Mouse (Mus musculus) forebrain, embryonic 15.5 days (tissue): Measurements from ENCODE around the gene Hlcs. TPM values are rescaled to one million over a fixed set of nuclear protein-coding genes. Genes with fewer than 3 reads are reported as not detected.

Source experiments
- ATAC-seq: fragments of 200-750 bp; cut with Nextera tagmentation; replicated peaks from 2 replicates; pipeline ENCODE4 v1.8.0; 2017; ENCODE audit warnings: mild to moderate bottlenecking, moderate TSS enrichment, moderate library complexity
- H3K27ac ChIP-seq: fragments of 300-500 bp; sonication (generic); replicated peaks from 2 replicates; pipeline ENCODE4 v1.5.1; 2015; ENCODE audit warnings: mild to moderate bottlenecking, inconsistent platforms
- H3K27me3 ChIP-seq: fragments of 300-500 bp; sonication (generic); 2 replicates; pipeline ENCODE4 v1.6.1; 2015; ENCODE audit warnings: inconsistent platforms
- H3K36me3 ChIP-seq: fragments of 300-500 bp; sonication (generic); 2 replicates; pipeline ENCODE4 v1.6.1; 2015; ENCODE audit warnings: mild to moderate bottlenecking, inconsistent platforms
- H3K4me1 ChIP-seq: fragments of 300-500 bp; sonication (generic); 2 replicates; pipeline ENCODE4 v1.6.1; 2015; ENCODE audit warnings: inconsistent platforms
- H3K4me2 ChIP-seq: fragments of 300-500 bp; sonication (generic); replicated peaks from 2 replicates; pipeline ENCODE4 v1.6.1; 2015; ENCODE audit warnings: mild to moderate bottlenecking, inconsistent platforms
- H3K4me3 ChIP-seq: fragments of 300-500 bp; sonication (generic); 2 replicates; pipeline ENCODE4 v1.5.1; 2015; ENCODE audit warnings: mild to moderate bottlenecking, inconsistent platforms
- H3K9ac ChIP-seq: fragments of 300-500 bp; sonication (generic); replicated peaks from 2 replicates; pipeline ENCODE4 v1.6.1; 2015; ENCODE audit warnings: mild to moderate bottlenecking, inconsistent platforms
- H3K9me3 ChIP-seq: fragments of 300-500 bp; sonication (generic); 2 replicates; pipeline ENCODE4 v1.6.1; 2016; ENCODE audit warnings: inconsistent platforms
- WGBS: fragments of 180-500 bp; shearing (Covaris S2); methylation state at CpG from one replicate; pipeline ENCODE4 v1.1.7; 2015; ENCODE audit warnings: mixed read lengths; 5-methylcytosine and 5-hydroxymethylcytosine counted together
- polyA plus RNA-seq: library from polyadenylated mRNA; unstranded; fragments of >200 nt; fragmentation: Nextera tagmentation; extraction: Ambion mirVana; gene quantifications from 2 replicates; pipeline ENCODE4 v1.2.1, GENCODE M21; 2015

Gene Hlcs
- polyA plus RNA-seq, 1 experiment from 2014 or later: 7.7 TPM

- 75% methylated on average over 4 of the region's 4 CpGs for WGBS
- H3K27me3 ChIP-seq: no peaks in the 10 kb centered on the region
Observed at GRCm38 (mm10) chr16:94234202-94234601, 79.2 kb downstream of the Hlcs start.

GRCm38 (mm10) chr16:94230909-94231575 lies 82.3 kb downstream of the Hlcs start:
- no peaks in the 10 kb centered on the region; the same call in 1 of the 2 replicates for H3K27me3 ChIP-seq
- no peak overlapping the region for H3K4me3 ChIP-seq
- no peak overlapping the region for H3K27ac ChIP-seq
- WGBS: 74% methylated on average over 12 of the region's 12 CpGs
- H3K9ac ChIP-seq: no peak overlapping the region
- H3K9me3 ChIP-seq: no peaks in the 10 kb centered on the region
- H3K4me1 ChIP-seq: peaks cover 15% of the 10 kb centered on the region
- no peak for ATAC-seq
- no peaks in the 10 kb centered on the region for H3K36me3 ChIP-seq
- no peak overlapping the region for H3K4me2 ChIP-seq

More at GRCm38 (mm10) chr16:94234202-94234601, 79.2 kb downstream of the Hlcs start:
- no peaks in the 10 kb centered on the region for H3K36me3 ChIP-seq
- peaks cover 7% of the 10 kb centered on the region for H3K4me1 ChIP-seq
- no peak overlapping the region for H3K4me2 ChIP-seq
- H3K4me3 ChIP-seq: no peak overlapping the region
- no peaks in the 10 kb centered on the region for H3K9me3 ChIP-seq
- no peak overlapping the region for H3K27ac ChIP-seq
- no peak for ATAC-seq
- no peak overlapping the region for H3K9ac ChIP-seq

DNA sequence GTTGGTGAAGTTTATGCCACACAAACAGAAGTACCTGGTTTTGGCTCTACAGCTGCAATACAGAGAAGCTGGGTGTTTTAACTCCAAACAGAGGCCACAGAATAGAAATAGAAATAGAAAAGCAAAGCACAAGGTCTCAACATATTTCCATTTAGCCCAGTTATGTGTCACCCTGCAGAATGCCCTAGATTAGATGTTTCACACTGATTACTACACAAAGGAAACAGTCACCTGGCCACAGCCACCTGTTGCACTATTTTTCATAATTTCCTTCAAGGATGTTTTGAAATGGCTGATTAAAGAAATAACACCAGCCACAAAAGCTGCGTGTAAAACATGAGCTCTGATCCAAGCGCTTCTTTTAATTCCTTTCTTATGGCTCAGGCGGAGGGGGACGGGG lies 82.9 kb downstream of the Hlcs start:
- ATAC-seq: no peak
- H3K9me3 ChIP-seq: no peaks in the 10 kb centered on the region
- no peak overlapping the region for H3K27ac ChIP-seq
- H3K36me3 ChIP-seq: no peaks in the 10 kb centered on the region
- no peaks in the 10 kb centered on the region; the same call in 1 of the 2 replicates for H3K27me3 ChIP-seq
- H3K4me3 ChIP-seq: no peak overlapping the region
- 65% methylated on average over 4 of the region's 4 CpGs for WGBS
- H3K4me2 ChIP-seq: no peak overlapping the region
- H3K4me1 ChIP-seq: peaks cover 15% of the 10 kb centered on the region
- no peak overlapping the region for H3K9ac ChIP-seq

DNA sequence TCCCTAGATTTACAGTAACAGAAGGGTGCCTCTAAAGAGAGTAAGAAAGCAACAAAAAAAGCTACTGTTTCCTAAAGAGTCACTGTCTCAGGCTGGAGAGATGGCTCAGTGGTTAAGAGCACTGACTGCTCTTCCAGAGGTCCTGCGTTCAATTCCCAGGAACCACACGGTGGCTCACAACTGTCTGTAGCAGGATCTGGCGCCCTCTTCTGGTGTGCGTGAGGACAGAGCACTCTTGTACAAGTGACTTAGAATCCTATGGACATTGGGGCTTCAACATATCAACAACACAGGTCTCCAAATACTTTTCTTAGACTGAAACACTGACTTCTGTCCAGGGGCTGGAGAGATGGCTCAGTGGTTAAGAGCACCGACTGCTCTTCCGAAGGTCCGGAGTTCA lies 83.5 kb downstream of the Hlcs start:
- WGBS: 95% methylated on average over 7 of the region's 7 CpGs
- H3K4me3 ChIP-seq: no peak overlapping the region
- H3K36me3 ChIP-seq: no peaks in the 10 kb centered on the region

GRCm38 (mm10) chr16:94228858-94229555 lies 84.4 kb downstream of the Hlcs start:
- no peaks in the 10 kb centered on the region for H3K36me3 ChIP-seq
- no peak overlapping the region for H3K4me2 ChIP-seq
- ATAC-seq: no peak
- no peaks in the 10 kb centered on the region for H3K9me3 ChIP-seq
- H3K4me1 ChIP-seq: peaks cover 15% of the 10 kb centered on the region
- H3K27ac ChIP-seq: no peak overlapping the region
- H3K27me3 ChIP-seq: peaks cover 6% of the 10 kb centered on the region; the same call in 1 of the 2 replicates
- WGBS: 86% methylated on average over 18 of the region's 18 CpGs
- no peak overlapping the region for H3K4me3 ChIP-seq
- H3K9ac ChIP-seq: no peak overlapping the region

More for the DNA sequence above, 83.5 kb downstream of the Hlcs start:
- H3K27ac ChIP-seq: no peak overlapping the region
- peaks cover 2% of the 10 kb centered on the region; the same call in 1 of the 2 replicates for H3K27me3 ChIP-seq
- no peak overlapping the region for H3K4me2 ChIP-seq
- ATAC-seq: no peak
- no peak overlapping the region for H3K9ac ChIP-seq
- no peaks in the 10 kb centered on the region for H3K9me3 ChIP-seq
- peaks cover 15% of the 10 kb centered on the region for H3K4me1 ChIP-seq

GRCm38 (mm10) chr16:94227328-94228018 lies 85.9 kb downstream of the Hlcs start:
- WGBS: 3% methylated on average over 18 of the region's 18 CpGs
- H3K27me3 ChIP-seq: peaks cover 6% of the 10 kb centered on the region; the same call in 1 of the 2 replicates
- no peak overlapping the region for H3K9ac ChIP-seq
- H3K9me3 ChIP-seq: no peaks in the 10 kb centered on the region
- H3K4me3 ChIP-seq: no peak overlapping the region
- peak; percentile 91 for ATAC-seq
- 0 out of 2 replicates have a peak overlapping the region, but pooled peaks have one; percentile 2 for H3K4me2 ChIP-seq
- H3K4me1 ChIP-seq: peaks cover 15% of the 10 kb centered on the region
- H3K36me3 ChIP-seq: no peaks in the 10 kb centered on the region
- no peak overlapping the region for H3K27ac ChIP-seq

DNA sequence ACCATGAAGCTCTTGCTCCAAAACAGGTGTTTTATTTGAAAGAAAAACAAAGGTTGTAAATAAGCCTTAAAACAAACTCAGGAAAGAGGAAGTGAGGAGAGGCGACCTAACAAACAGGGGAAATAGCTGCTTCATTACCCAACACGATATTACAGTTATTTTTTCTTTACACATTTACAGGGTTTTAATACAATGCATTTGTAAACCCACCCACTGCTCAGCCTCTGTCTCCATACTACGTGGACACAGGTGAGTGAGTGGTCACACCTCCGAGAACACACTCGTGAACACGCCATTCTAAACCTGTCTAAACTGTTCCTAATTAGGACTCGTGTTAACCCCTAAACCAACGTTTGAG lies 90.0 kb downstream of the Hlcs start:
- Histone ChIP-seq H3K4me3 (no peak overlapping the region), H3K4me1 (peaks cover 15% of the 10 kb centered on the region), H3K27ac (no peak overlapping the region), H3K4me2 (no peak overlapping the region), H3K36me3 (no peaks in the 10 kb centered on the region), H3K9me3 (no peaks in the 10 kb centered on the region), H3K9ac (no peak overlapping the region), H3K27me3 (peaks cover 16% of the 10 kb centered on the region; the same call in 1 of the 2 replicates)
- ATAC-seq: no peak
- WGBS: 88% methylated on average over 8 of the region's 8 CpGs

DNA sequence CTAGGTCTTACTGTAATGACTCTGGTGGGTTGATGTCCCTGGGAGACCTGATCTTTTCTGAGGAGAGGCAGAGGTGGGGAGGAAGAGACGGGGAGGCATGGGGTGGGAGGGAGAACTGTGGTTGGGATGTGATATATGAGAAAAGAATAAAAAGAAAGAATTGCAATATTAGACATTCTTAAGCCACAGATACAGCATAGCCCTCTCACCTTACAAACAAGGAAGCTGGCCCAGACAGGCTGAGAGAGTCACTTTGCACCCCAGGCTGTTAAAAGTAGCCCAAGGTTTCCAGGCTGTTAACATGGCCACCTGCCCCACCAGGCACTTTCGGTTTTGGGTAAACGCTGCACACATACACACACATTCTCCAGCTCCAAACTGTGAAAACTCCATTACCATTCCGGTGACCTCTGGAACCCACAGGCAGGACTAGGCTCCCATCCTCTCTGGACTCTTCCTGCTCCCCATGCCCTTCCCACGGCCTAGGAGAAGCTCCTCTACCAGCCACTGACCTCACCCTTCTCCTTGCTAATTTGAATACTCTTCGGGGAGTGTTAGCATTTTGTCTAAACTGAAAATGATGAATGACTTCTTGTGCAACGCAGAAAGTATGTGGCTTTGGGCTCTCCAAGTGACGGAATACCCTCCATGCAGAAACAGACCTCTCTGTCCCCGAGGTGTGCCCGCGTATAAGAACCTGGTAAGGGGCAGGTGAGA lies 90.6 kb downstream of the Hlcs start:
- WGBS: 91% methylated on average over 11 of the region's 11 CpGs
- Histone ChIP-seq H3K27ac (no peak overlapping the region), H3K4me3 (no peak overlapping the region), H3K4me1 (peaks cover 13% of the 10 kb centered on the region), H3K9ac (no peak overlapping the region), H3K4me2 (no peak overlapping the region), H3K27me3 (peaks cover 16% of the 10 kb centered on the region; the same call in 1 of the 2 replicates), H3K9me3 (no peaks in the 10 kb centered on the region), H3K36me3 (no peaks in the 10 kb centered on the region)
- ATAC-seq: no peak

DNA sequence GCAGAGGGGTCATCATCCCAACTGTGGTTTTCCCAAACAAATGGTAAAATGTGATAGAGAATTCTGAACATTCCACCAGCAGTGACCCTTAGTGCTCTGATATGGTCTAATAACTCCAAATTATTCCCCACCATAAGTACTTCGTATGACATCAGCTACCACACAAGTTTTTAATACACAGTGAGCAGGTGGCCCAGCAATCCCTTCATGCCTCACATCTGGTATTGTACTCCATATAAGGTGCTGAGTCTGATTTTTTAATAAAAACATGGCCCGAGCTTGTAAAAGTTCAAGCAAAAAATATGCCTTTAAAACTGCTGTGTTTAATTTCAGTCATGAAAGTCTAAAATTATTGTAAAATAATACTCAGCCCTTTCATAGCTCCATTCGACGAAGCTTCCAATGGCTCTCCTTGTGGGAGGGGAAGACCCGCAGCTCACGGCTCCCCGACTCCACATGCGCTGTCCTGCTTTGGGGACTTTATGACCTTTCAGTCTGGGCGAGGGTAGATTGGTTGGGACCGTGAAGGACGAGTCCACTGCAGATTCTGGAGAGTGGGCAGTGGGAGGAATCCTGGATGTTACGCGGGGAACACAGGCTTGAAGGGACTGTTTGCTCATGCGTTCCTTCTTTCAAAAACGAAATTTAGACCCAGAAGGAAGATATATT lies 102.5 kb downstream of the Hlcs start:
- Histone ChIP-seq H3K4me2 (no peak overlapping the region), H3K9me3 (no peaks in the 10 kb centered on the region)
- WGBS: 92% methylated on average over 15 of the region's 15 CpGs

DNA sequence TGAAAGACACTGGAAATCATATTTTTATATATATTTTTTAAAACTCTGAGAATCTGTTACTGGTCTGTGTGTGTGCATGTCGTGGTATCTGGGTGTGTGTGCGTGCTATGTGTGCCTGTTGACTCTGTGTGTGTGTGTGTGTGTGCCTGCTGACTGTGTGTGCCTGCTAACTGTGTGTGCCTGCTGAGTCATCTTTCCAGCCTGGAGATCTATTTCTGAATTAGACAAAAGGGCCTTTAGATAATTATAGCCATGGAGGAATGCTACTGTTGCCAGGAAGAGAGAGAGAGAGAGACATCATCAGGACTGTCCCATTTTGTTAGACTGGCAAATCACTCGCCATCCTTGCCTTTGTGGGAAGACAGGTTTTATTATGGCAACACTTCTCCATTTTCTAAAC lies 103.7 kb downstream of the Hlcs start:
- Histone ChIP-seq H3K27ac (no peak overlapping the region), H3K9me3 (no peaks in the 10 kb centered on the region), H3K27me3 (no peaks in the 10 kb centered on the region), H3K4me2 (no peak overlapping the region), H3K4me1 (no peaks in the 10 kb centered on the region), H3K36me3 (no peaks in the 10 kb centered on the region), H3K9ac (no peak overlapping the region), H3K4me3 (no peak overlapping the region)
- ATAC-seq: no peak
- 73% methylated on average over 3 of the region's 3 CpGs for WGBS

More for the DNA sequence above, 102.5 kb downstream of the Hlcs start:
- no peak overlapping the region for H3K4me3 ChIP-seq
- no peaks in the 10 kb centered on the region for H3K36me3 ChIP-seq
- H3K27me3 ChIP-seq: no peaks in the 10 kb centered on the region
- no peaks in the 10 kb centered on the region for H3K4me1 ChIP-seq
- H3K9ac ChIP-seq: no peak overlapping the region
- H3K27ac ChIP-seq: no peak overlapping the region
- ATAC-seq: no peak

GRCm38 (mm10) chr16:94208826-94209225 lies 104.5 kb downstream of the Hlcs start:
- Histone ChIP-seq H3K9me3 (no peaks in the 10 kb centered on the region), H3K36me3 (no peaks in the 10 kb centered on the region), H3K4me1 (no peaks in the 10 kb centered on the region), H3K4me2 (no peak overlapping the region), H3K4me3 (no peak overlapping the region), H3K27ac (no peak overlapping the region), H3K9ac (no peak overlapping the region), H3K27me3 (no peaks in the 10 kb centered on the region)
- ATAC-seq: no peak
- 63% methylated on average over 10 of the region's 10 CpGs for WGBS
